Mouse (Mus musculus) heart, adult 2 months (tissue): Measurements from ENCODE around the gene Kansl2.

Experiments used
- CTCF ChIP-seq: fragments of 200-600 bp; IDR thresholded peaks from 2 replicates; pipeline ENCODE4 v1.8.1; 2022; ENCODE audit warnings: antibody characterized with exemption, mild to moderate bottlenecking, moderate library complexity
- EP300 ChIP-seq: fragments of 200-500 bp; IDR thresholded peaks from 2 replicates; pipeline ENCODE4 v1.6.1; 2011; ENCODE audit warnings: low read depth, low read length, control low read depth; ENCODE audit not compliant: insufficient read depth

- TF ChIP-seq CTCF = peak; percentile 71
- 0 out of 2 replicates have a peak, but pooled peaks have one; percentile 44 for TF ChIP-seq EP300
Measured at GRCm38 (mm10) chr15:98510438-98511385, 23.4 kb downstream of the Kansl2 start.
